Mouse (Mus musculus) right cerebral cortex, postnatal 10 days (tissue): ENCODE measurements at regions not wholly inside any gene's neighbourhood (a gene's known extent, or its start where the extent isn't known, plus 50 kb on each side); places are given as distances from the start of the nearest gene placed in this dataset.

Experiments used
- DNase-seq, 2 experiments: peaks; one replicate each; pipeline ENCODE4 v3.0.0; 2021; ENCODE audit warnings: low spot score in 2 of 2

DNA sequence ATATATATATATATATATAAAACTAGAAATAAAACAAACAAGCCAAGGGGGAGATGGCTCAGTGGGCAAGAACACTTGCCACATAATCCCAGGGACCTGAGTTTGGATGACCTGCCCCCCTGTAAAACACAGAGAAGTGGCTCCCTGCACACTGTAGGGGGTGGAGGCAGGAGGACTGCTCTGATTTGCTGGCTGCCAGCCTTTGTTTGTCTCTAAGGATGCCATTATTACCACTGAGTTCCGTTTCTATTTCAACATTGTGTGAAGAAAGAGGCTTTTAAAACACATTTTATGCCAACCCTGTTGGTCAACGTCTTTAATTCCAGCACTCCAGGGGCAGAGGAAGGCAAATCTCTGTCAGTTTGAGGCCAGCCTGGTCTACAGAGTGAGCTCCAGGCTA lies 82.2 kb upstream of the Errfi1 start:
- no peak for DNase-seq

DNA sequence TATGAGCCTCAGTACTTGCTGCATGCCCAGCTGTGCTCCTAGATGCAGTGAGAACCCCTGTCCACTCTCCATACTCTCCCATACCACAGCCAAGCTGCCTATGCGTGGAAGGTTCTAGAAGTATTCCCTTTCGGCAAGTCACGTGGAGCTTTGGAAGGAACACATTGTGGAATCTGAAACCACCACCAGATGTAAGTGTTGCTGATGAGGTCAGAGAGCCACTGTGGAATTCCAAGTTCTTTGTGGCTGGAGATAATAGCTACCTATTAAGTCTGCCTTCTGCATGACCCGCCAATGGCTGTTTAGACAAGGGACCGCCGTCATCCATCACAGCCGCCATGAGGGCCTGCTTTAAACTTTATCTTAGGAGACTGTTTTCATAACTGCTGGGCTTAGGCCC lies 84.7 kb upstream of the Errfi1 start:
- no peak for DNase-seq

GRCm38 (mm10) chr4:150758467-150759237 lies 95.1 kb upstream of the Errfi1 start:
- no peak for DNase-seq

GRCm38 (mm10) chr4:150757815-150758426 lies 95.8 kb upstream of the Errfi1 start:
- DNase-seq: no peak

GRCm38 (mm10) chr4:150757291-150757741 lies 96.4 kb upstream of the Errfi1 start:
- no peak for DNase-seq

GRCm38 (mm10) chr4:150755446-150755845 lies 98.3 kb upstream of the Errfi1 start:
- no peak for DNase-seq

GRCm38 (mm10) chr4:150752151-150752550 lies 100.2 kb upstream of the Slc45a1 start:
- no peak for DNase-seq

GRCm38 (mm10) chr4:150750445-150751213 lies 98.7 kb upstream of the Slc45a1 start:
- DNase-seq: peak; percentile 48 to 77

- no peak for DNase-seq
These were observed 97.1 kb upstream of the Slc45a1 start for GRCm38 (mm10) chr4:150749066-150749465.

GRCm38 (mm10) chr4:150748099-150749000 lies 96.4 kb upstream of the Slc45a1 start:
- no peak for DNase-seq

DNA sequence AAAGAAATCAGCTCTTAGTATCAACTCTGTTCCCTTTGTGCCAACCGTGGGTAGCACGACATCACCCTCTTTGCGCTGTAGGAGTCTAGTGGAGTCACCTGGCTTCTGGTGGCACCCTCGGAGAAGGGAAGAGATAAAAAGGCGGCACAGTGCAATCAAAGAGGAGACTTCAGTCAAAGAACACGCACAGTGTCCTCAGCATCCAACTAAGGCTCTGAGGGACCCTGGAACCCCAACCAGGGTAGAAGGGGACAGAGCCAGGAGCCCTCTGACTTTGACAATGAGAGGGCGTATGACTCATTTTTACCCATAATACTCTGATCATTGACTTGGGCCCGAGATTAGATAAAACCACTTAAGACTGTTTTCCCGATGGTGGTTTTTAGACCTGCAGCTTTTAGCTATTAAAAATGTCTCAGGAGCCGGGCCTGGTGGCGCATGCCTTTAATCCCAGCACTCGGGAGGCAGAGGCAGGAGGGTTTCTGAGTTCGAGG lies 94.5 kb upstream of the Slc45a1 start:
- no peak for DNase-seq

DNA sequence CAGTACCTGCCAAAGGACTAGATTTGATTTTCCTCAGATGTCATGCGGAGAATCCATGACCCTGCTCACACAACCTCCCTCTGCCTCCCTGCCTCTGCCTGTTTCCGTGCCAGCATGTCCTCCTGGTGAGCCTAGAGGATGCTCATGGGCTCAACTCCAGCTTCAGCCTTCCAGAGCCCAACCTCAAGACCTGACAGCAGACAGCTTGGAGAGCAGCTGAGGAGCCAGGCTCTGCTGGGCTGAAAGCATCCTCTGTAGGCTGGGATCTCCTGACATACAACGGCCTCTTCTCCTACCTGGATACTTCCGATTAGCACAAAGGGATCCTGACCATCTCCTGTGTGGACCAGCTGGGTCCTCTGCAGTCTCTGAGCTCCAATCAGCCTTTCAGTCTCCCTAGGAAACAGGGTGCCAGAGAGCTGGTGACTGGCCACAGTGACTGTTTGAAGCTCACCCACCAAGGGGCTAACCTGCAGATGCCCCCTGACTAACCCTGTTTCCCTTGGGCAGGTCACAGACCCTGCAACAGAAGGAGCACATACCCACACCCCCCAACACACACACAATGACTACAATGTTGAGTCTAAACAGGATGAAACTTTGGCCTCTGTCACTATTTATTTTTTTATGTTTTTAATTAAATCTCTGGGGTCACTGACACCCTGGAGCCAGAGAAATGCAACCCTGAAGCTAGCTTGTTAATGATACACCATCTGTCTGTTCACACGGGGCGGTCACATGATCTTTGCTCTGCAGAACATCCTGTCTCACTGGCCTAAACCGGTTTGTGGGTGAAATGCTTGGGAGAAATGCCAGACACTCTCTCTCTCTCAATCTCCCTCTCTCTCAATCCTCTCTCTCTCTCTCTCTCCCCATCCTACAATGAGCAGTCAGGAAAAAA lies 93.8 kb upstream of the Slc45a1 start:
- DNase-seq: peak in 1 of 2 experiments; percentile 55

DNA sequence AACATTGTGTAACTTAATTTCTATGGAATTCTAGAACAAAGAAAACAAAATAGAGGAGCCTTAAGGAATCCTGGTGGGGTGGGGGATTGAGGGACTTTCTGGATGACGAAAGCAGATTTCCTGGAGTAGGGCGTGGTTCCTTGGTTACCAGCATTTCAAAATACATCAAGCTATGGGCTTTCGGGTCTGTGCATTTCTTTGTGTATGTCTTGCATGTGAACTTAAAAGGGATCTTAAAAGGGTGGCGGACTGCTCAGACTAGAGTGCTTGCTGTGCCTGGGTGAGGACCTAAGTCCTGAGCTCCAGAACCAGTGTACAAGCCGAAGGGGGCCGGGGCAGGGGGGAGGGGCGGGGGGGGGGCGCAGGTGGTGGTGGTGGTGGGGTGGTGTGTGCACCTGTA lies 91.5 kb upstream of the Slc45a1 start:
- DNase-seq: no peak

DNA sequence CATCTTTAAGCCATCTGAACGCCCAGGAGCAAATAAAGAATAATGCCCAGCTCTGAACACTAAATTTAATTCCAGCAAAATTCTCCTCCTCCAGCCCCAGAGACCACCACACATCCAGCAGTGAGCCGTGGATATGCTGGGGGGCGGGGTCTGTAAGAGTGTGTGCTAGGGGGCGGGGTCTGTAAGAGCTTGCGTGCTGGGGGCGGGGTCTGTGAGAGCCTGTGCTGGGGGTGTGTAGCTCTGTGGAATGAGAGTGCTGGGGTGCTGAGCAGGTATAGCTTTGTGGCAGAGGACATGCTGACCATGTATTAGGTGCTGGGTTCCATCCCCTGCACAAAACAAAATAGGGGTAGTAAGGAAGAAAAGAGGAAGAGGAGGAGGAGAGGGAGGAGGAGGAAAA lies 91.1 kb upstream of the Slc45a1 start:
- DNase-seq: peak in 1 of 2 experiments; percentile 52

GRCm38 (mm10) chr4:150741810-150742209 lies 89.8 kb upstream of the Slc45a1 start:
- no peak for DNase-seq

GRCm38 (mm10) chr4:150740167-150740566 lies 88.2 kb upstream of the Slc45a1 start:
- DNase-seq: no peak

DNA sequence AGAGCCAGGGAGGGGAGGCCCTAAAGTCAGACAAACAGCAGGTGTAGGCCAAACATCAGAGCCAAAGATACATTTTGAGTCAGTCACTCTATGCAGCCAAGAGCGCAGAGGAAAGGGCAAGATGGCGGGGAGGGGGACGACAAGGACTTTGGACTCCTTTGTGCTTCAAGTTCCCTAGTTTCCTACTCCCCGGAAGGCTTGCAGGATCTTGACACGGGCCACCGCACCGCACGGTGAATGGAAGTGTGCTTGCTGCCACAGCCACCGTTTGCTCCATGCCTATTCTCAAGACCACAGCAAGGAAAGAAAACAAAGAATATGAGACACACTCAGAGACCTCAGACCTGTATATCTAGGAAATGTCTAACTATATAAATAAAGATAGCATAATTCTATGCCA lies 86.8 kb upstream of the Slc45a1 start:
- DNase-seq: no peak

DNA sequence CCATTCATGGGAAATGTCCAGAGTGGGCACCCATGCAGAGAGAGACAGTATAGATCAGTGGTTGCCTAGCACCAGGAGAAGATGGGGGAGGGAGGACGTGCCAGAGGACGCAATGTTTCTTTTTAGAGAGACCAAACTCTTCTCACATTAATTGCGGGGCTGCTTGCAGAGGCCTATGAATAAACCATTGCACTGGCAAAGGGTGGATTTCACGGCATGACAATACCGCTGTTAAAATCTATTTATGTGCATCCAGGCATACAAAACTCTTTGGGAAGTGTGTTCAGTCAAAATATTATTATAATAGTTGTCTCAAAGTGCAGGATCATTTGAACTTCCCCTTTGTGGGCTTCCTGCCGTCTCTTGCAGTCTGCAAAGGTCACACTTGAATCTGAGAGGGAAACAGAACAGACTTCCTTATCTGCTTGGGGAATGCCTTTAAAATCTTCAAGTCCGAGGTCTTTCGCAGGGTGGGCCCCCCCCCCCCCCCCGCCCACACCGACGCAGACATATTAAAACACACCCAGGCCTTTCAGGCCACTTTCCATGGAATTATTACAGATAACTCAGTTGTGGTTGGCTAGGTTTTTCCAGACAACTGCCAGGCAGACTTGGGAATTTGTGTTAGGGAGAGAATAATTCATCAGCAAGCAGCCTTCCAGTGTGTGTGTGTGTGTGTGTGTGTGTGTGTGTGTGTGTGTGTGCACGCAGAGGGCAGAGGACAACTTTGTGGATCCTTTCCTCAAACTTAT lies 78.3 kb upstream of the Slc45a1 start:
- DNase-seq: peak; percentile 76 to 85

DNA sequence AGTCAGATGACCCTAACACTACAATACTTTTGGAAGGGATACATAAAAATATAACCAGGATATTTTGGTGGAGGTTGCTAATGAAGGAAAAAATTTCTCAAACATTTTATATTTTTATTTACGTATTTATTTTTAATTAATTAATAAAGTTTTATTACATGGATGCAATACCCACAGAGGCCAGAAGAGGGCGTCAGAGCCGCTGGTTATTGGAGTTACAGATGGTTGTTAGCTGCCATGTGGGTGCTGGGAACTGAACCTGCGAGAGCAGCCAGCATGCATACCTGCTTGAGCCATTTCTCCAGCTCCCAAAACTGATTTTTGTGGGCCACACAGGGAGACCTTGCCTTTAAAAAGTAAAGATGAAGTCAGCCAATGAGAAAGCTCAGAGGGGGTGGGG lies 74.6 kb upstream of the Slc45a1 start:
- DNase-seq: no peak

DNA sequence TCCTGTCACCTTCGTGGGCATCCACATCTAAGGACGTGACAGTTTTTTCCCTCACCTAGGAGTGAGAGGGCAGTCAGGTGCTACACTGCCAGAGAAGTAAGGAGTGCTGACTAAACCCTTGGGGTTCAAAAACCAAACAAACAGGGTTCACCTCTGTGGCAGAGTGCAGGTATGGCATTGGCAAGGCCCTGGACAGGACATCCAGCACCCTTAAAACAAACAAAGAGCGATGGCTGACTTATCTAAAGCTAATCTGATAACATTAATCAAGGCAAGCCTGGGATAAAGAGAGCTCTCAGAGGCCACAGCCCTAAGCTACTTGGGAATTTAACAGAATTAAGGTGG lies 74.1 kb upstream of the Slc45a1 start:
- no peak for DNase-seq
